Mouse (Mus musculus): ENCODE measurements around the gene Muc16. TPM values are rescaled to one million over a fixed set of nuclear protein-coding genes. Genes with fewer than 3 reads are reported as not detected.

Muc16 gene
- total RNA-seq (2021): not detected

DNA sequence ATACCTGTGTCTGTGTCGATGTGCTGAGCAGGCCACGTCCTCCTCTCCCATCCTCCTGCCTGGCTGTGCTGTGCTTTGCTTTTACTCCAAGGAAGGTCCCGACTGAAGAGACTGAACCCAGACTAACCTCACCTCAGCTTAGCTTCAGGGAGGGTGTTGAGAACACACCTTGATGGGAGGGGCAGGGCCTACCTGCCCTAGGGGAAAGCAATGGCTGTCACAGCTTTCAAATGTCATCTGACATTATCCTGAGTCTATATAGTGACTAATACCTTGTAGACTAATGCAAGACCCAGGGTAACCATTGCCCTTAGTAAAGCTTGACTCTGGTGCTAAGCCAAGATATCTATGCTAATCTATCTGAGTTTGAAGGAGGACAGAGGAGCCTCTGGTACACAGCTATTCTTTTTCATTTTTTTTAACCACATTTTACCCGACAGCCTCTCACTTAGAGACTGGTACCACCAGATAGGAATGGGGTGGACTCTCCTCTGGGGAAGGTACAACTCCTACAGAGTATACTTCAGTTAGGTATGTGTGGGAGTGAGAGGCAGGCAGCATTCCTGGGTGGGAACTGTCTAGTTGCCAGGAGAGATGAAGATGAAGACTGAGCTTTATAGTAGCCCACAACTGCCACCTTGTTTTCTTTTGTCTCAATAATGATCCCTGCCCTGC lies at the start of gene Muc16:
Muc16 (minus strand) TSS at position 51 of the 675 bp plus-strand sequence.
- intact Hi-C loops (cut with DNase I): no loop called here
- no peak for DNase-seq (ENCODE audit: low spot score in 2 of 2)

DNA sequence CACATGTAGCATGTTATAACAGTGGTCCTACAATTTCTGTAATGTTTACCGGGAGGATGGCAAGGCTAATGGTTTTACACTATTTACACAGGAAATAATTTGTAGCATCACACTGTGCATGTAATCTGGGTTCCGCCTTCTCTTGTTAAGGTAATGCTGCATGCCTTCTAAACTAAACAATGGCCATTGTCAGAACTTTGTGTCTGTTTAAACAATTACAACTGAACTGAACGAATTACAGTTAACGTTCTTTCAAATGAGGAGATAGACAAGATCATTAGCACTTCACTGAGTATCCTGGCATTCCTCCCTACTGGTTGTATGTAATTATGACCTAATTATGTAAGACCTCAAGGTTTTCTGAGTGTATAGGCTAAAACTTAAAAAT lies 48.4 kb upstream of the Muc16 start:
- intact Hi-C loops (cut with DNase I): no loop called here
- no peak for DNase-seq (ENCODE audit: low spot score in 2 of 2)

DNA sequence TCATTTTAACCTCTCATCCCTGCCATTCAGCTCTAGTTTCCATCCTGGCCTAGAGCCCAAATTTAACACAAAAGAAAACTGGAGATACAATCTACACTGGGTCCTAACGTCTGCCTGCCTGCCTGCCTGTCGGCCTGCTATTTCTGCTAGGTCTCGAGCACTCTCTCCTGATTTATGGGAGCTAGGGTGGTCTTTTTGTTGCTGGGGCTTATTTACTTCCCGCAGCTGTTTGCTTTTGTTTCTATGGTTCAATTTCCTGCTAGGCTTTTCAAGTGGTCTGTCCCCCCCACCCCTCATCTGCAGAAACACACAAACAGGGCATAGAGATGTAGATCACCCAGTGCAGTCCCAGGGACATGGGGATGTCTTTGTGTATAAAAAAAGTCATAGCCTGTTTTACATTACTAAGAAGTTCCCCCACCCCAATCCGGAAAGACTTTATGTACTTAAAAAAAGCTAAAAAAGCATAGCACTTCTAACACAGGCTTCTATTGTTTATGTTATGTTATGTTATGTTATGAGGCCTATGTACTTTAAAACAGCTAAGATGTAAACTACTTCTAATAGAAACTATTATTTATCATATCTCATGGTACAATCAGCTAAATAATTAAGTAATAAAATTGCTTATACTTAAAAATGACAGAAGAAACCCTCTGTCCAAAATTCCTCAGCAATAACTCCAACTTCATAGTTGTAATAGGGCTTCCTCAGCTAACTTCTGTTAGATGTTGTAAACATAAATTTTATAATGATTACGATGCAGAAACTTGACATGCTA lies 47.8 kb upstream of the Muc16 start:
- intact Hi-C loops (cut with DNase I): no loop called here
- no peak for DNase-seq (ENCODE audit: low spot score in 2 of 2)

DNA sequence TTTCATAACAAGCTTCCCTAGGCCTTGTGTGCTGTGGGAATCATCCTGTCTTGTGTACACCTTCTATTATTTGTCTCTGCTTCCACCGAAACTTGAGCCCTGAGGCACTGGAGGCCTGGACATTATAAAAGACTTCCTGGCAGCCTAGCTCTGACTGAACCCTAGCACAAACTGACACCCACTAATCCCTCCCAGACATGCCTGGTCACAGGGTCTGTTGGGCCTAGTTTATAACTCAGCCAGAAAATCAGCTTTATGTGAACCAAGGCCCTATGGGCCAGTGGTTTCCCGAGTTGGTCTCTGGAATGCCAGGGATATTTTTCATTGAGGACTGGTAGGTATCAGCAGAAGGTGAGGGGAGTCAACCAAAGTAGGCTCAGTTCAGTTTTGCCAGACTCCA lies 46.7 kb upstream of the Muc16 start:
- intact Hi-C loops (cut with DNase I): no loop called here
- no peak for DNase-seq (ENCODE audit: low spot score in 2 of 2)

DNA sequence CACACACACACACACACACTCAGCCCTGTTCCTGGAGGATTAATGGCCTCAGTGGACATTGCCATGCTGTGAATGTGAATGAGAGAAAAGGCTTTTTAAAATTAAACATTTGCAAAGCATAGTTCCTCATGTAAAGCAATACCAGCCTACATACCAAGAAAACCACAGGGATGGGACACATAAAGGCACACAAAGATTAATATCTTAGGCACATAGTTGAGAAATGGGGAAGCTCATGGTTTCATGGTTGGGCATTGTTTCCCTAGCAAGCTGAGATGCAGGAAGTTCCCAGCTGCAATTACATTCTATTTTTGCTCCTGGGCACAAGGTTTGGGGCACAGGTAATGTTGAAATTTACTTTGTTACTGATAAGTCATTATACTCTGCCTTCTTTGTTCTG lies 31.3 kb upstream of the Muc16 start:
- DNase-seq (ENCODE audit: low spot score in 2 of 2): no peak
- intact Hi-C loops (cut with DNase I): no loop called here

DNA sequence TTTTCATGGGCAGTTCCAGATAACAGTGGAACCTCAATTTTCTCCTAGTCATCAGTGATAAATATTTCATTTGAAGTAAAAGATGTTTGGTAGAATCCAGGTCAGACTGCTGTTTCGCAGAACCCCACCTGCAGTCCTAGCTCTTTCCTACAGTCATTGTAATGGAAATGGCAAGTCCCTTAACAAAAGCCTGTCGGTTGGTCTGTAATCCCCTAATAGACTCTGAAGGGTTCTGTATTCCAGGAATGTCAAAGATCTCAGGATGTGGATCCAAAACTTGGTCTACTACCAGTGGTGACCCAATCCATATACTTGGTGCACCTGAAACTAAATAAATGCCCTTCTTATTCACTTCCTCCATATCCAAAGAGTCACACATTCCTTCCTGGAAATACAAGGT lies 76.0 kb downstream of the Muc16 start:
- no peak for DNase-seq (ENCODE audit: low spot score in 2 of 2)
- intact Hi-C loops (cut with DNase I): no loop called here

DNA sequence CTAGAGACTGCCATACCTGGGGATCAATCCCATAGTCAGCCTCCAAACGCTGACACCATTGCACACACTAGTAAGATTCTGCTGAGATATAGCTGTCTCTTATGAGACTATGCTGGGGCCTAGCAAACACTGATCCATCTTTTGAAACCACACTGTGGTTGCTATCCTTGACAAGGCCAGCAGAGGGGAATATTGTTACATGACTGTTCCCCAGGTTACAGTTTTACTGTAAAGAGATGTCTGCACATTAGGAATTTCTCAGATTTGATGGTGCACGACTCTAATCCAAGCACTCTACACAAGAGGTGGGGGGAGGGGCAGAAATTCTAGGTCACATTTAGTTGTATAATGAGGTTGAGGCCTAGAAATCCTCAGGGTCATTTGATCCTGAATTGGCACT lies 166.2 kb downstream of the Muc16 start:
- intact Hi-C loops (cut with DNase I): loop anchor here (2.0 kb wide), 1 partner anchor 237 kb away; no protein-coding TSS in a partner anchor
- DNase-seq (ENCODE audit: low spot score in 2 of 2): peak; percentile 1 to 2

DNA sequence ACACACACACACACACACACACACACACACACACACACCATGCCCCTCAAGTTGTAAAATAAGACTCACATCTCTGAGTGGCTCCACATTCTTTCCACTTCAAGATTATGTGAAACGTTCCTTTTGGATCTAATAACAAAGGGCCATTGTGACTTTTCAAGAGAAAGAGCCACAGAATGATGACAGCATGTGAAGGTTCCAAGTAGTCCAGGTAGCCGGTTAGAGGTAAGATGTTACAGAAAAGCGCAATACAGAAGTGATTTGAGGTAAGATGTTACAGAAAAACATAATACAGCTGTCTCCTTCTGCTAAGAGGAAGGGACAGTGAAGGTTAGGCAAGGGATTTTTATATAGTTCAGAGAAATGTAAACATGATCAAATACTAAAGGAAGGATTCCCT lies 196.2 kb downstream of the Muc16 start, which contains the start of the genes Zfp558 and Mbd3l1:
Zfp558 (minus strand) TSS at position 101 of the 400 bp plus-strand sequence.
Mbd3l1 (plus strand) TSS at position 192 of the 400 bp plus-strand sequence.
- intact Hi-C loops (cut with DNase I): no loop called here
- DNase-seq (ENCODE audit: low spot score in 2 of 2): no peak

DNA sequence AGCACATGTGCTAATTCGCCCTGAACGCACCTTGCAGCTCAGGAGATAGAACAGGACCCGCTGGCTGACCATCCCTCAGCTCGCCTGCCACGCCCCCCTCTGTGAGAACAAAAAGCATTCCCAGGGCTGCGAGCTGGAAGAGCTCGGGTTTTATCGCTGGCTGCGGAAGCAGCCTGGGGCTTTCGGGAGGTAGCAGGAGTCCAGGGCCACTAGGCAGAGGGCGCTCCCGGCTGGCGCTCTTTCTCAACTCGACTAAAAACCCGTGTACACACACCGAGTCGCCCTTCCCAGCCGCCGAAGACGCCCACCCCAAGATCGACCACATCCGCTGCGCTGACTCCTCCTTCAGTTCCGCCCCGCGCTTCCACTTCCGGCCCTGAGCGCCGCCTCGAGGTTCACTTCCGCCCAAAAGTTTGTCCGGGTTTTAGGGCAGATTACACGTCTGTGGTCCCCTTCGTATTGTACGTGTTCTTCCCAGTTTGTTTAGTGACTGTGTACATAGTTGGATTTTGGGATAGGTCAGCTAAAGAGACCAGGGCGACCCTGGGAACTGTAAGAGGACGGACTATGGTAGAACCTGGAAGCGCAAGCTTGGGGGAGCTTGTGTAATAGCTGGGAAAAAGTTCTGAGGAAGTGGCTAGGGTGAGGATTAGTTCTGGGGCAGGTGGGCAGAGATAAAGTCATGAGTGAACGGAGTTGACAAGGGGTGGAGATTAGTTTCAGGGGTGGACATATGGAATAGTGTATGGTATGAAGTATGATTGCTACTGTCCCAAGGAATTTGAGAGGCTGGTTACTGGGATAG lies 200.8 kb downstream of the Muc16 start:
- intact Hi-C loops (cut with DNase I): no loop called here
- DNase-seq (ENCODE audit: low spot score in 2 of 2): peak; percentile 69 to 71

DNA sequence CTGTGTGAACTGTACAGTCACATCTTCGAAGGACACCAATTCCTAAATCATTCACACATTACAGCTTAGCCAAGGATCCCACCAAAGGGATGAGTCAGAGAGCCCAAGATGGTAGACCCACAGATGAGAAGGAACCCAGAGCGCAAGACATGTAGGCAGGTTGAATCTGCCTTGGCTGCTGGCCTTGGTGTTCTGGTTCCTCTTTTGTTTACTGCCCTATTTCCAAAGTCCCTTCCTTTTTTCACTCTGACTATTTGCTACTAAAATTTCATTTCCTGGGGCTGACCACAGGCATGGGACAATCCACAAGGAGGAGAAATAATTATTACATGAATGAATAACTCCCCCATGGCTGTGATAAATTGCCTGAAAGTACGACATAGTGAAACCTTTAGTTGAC lies 206.3 kb downstream of the Muc16 start:
- intact Hi-C loops (cut with DNase I): no loop called here
- DNase-seq (ENCODE audit: low spot score in 2 of 2): no peak

DNA sequence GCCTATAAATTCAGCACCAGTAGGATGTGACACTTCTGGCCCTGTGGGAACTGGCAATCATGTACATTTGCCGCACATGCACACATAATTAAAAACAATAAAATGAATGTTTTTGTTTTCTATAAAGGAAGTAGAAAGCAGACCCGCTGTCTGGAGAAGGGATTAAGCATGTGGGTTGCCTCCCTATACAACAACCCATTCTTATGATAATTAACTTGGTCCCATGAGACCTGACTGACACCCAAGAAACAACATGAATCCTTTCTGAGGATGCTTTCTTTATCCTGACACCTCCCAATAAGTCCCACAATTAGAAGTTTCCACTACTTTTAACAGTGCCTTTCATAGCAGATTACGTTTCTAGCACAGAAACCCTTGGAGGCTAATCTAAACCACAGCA lies 207.0 kb downstream of the Muc16 start:
- no peak for DNase-seq (ENCODE audit: low spot score in 2 of 2)
- intact Hi-C loops (cut with DNase I): no loop called here

DNA sequence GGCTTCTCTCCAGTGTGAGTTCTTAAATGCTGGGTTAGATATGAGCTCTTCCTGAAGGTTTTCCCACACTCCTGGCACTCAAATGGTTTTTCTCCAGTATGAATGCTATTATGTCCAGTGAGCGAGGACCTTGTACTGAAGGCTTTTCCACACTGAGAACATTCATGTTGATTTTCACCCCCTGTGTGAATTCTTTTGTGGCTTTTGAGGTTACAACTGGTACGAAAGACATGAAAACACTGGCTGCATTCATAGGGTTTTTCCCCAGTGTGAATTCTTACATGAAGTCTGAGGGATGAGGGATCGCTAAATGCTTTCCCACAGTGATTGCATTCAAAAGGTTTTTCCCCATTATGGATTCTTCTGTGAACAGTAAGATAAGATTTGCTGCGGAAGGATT lies 217.8 kb downstream of the Muc16 start:
- no peak for DNase-seq (ENCODE audit: low spot score in 2 of 2)
- intact Hi-C loops (cut with DNase I): no loop called here

Small RNA genes lying within 50 kb of the gene (microRNA-seq; reads per million reads assigned to microRNA genes)
- 0 reads per million in 2 experiments for gene Gm22854

Other genes with a start within 250 kb of the Muc16 start
- not detected for gene Mbd3l2, start 243.9 kb downstream of the Muc16 start, total RNA-seq (2021)
- gene Zfp558, start 196.3 kb downstream of the Muc16 start, total RNA-seq (2021): 1 to 10 TPM; 2.3 to 2.8 TPM
- gene Mbd3l1, start 196.2 kb downstream of the Muc16 start, total RNA-seq (2021): not detected
- gene Olfr24, start 89.5 kb upstream of the Muc16 start, total RNA-seq (2021): not detected
- not detected for gene Olfr828, start 145.0 kb upstream of the Muc16 start, total RNA-seq (2021)
- gene Olfr829, start 180.4 kb upstream of the Muc16 start, total RNA-seq (2021): not detected
- not detected for gene Olfr830, start 200.2 kb upstream of the Muc16 start, total RNA-seq (2021)

All from left cerebral cortex, postnatal 25 days (tissue).